Mouse (Mus musculus): ENCODE results near the gene Cnksr3.

DNA sequence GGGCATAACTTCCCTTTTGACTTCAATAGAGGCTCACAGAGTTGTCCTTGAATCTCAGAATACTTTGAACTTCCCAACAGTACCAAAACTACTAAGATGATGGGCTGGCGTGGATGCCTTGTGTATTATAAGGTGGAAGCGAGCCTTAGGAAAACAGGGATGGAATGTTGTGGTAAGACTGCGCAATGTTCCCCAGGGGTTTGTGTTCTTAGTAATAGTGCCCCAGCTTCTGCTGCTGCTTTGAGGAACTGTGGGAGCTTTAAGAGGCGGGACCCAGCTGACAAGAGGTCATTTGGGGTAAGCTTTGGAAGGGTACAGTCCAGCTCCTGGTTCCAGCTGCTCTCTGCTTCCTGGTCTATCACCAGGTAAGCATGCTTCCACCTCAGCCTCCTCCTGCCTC is 89.7 kb downstream of the Cnksr3 start:
- TF ChIP-seq CTCF (conservative IDR thresholded peaks at IDR 0.05; ENCODE audit: insufficient read depth, insufficient read length, low read depth, low read length) (no peak), POLR2A (IDR thresholded peaks at IDR 0.05; ENCODE audit: low read depth, low read length) (no peak)

All from kidney, adult 2 months (tissue).